Mouse (Mus musculus) ES-E14 (cell line): Measurements from ENCODE around the gene Cacng2. TPM values are rescaled to one million over a fixed set of nuclear protein-coding genes. Genes with fewer than 3 reads are reported as not detected.

Experiments used
- DNase-seq: peaks from one replicate; pipeline ENCODE4 v3.0.0-alpha.2; 2013; ENCODE audit warnings: low read depth, low spot score
- H3K27ac ChIP-seq: 2 replicates; pipeline ENCODE4 v1.5.1; 2012; ENCODE audit warnings: low read depth, mild to moderate bottlenecking, low read length, moderate library complexity, mixed read lengths; ENCODE audit not compliant: poor library complexity, insufficient read depth, severe bottlenecking
- H3K36me3 ChIP-seq: 2 replicates; pipeline ENCODE4 v1.6.1; 2012; ENCODE audit warnings: mild to moderate bottlenecking, low read length, moderate library complexity, mixed read lengths; ENCODE audit not compliant: control insufficient read depth, poor library complexity, insufficient read depth, severe bottlenecking
- H3K4me1 ChIP-seq, 2 experiments: fragments of 150-350 bp in 1 of 2; sonication (generic) in 1 of 2; 2 replicates each; pipeline ENCODE4 v1.6.1; 2012; ENCODE audit warnings: low read length in 2 of 2, mild to moderate bottlenecking in 1 of 2, mixed read lengths in 1 of 2; ENCODE audit not compliant: control insufficient read depth in 2 of 2, insufficient read depth in 2 of 2, poor library complexity in 1 of 2
- H3K4me3 ChIP-seq, 2 experiments: fragments of 150-350 bp in 1 of 2; sonication (generic) in 1 of 2; 2 replicates each; pipeline ENCODE4 v1.5.1; 2012; ENCODE audit warnings: low read length in 2 of 2, low read depth in 1 of 2, mild to moderate bottlenecking in 1 of 2, mixed read lengths in 1 of 2; ENCODE audit not compliant: insufficient read depth in 1 of 2, poor library complexity in 1 of 2, severe bottlenecking in 1 of 2
- H3K9ac ChIP-seq: 2 replicates; pipeline ENCODE4 v1.6.1; 2012; ENCODE audit warnings: low read depth, mild to moderate bottlenecking, low read length, mixed read lengths; ENCODE audit not compliant: poor library complexity, insufficient read depth, severe bottlenecking
- H3K9me3 ChIP-seq: fragments of 150-350 bp; sonication (generic); 2 replicates; pipeline ENCODE4 v1.6.1; 2012; ENCODE audit warnings: low read depth, mild to moderate bottlenecking, low read length; ENCODE audit not compliant: control insufficient read depth, insufficient read depth
- CHD2 ChIP-seq: IDR thresholded peaks from 2 replicates; pipeline ENCODE4 v1.6.1; 2014; ENCODE audit warnings: mild to moderate bottlenecking, low read depth, low read length, inconsistent platforms
- HCFC1 ChIP-seq: IDR thresholded peaks from 2 replicates; pipeline ENCODE4 v1.6.1; 2012; ENCODE audit warnings: low read length, inconsistent platforms, borderline replicate concordance; ENCODE audit not compliant: insufficient read depth
- MAFK ChIP-seq: IDR thresholded peaks from 2 replicates; pipeline ENCODE4 v1.6.1; 2014; ENCODE audit warnings: mild to moderate bottlenecking, low read depth, low read length, inconsistent platforms; ENCODE audit not compliant: insufficient read depth
- ZC3H11A ChIP-seq: IDR thresholded peaks from 2 replicates; pipeline ENCODE4 v1.6.1; 2012; ENCODE audit warnings: low read depth, mild to moderate bottlenecking, inconsistent platforms, low read length, borderline replicate concordance
- ZNF384 ChIP-seq: IDR thresholded peaks from 2 replicates; pipeline ENCODE4 v1.6.1; 2012; ENCODE audit warnings: low read depth, low read length, inconsistent platforms
- in situ Hi-C, 2 experiments: fragments of 600-800 bp; cut with MboI; formaldehyde crosslinking; loops; one replicate each; pipeline ENCODE4 v1.15.1; 2025; ENCODE audit warnings: low sequenced_read_pairs in 2 of 2, inconsistent platforms in 1 of 2; ENCODE audit not compliant: unreplicated experiment in 2 of 2
- total RNA-seq: library from RNA; depleted of rRNA; stranded (reverse); fragments of 300-350 nt; gene quantifications from 2 replicates; pipeline ENCODE4 v1.2.3, GENCODE M21; 2012

The Cacng2 gene
- total RNA-seq, 1 experiment = not detected

DNA sequence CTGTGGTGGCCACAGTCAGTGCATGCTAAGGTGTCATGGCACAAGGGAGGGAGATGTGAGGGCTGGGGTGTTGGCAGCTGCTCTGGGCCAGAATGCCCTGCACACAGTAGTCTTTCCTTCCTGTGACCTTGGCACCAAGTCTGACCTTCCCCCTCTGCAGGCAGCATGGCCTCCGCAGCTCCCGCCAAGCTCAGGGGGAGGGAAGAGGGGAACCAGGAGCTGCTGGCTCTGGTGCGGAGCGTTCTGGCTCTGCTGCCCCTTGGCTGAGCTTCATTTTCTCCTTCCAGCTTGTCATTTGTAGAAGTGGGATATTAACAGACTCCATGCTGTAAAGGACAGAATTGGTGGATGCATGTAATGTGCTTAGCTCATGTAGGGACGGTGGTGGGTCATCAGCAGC, 38.5 kb upstream of the Cacng2 start:
- TF ChIP-seq MAFK = no peak
- TF ChIP-seq HCFC1 = no peak
- TF ChIP-seq CHD2 = no peak
- TF ChIP-seq ZC3H11A = no peak
- TF ChIP-seq ZNF384 = no peak
- Histone ChIP-seq H3K27ac (no peak overlapping the region), H3K36me3 (peaks cover 3% of the 10 kb centered on the region; the same call in 1 of the 2 replicates), H3K4me3 (no peak overlapping the region), H3K4me1 (no peaks in the 10 kb centered on the region), H3K9ac (no peak overlapping the region), H3K9me3 (no peaks in the 10 kb centered on the region)
- no peak for DNase-seq
- in situ Hi-C loops = no loop called here

DNA sequence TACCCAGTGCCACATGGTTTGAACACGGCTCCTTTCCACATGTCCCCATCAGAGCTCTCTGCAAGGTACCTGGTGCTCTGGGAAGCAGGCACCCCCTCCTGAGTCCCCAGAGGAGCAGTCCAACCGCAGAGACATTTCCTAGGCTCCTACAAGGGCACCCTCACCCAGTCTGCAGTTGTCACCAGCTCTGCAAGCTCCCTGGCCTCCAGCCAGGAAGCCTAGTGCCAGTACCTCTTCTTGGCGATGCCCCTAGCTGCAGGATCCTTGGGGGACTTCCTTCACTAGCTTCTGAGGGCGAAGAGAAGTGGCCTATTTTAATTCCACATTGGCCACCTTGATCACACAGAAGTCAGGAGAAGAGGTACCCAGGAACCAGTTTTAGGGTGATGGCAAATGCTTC, 38.0 kb upstream of the Cacng2 start:
- no peak overlapping the region for H3K9ac ChIP-seq
- TF ChIP-seq ZNF384 (no peak), MAFK (no peak), CHD2 (no peak), ZC3H11A (no peak), HCFC1 (no peak)
- DNase-seq = no peak
- no peaks in the 10 kb centered on the region for H3K36me3 ChIP-seq
- in situ Hi-C loops = no loop called here
- no peaks in the 10 kb centered on the region for H3K9me3 ChIP-seq
- H3K4me3 ChIP-seq = no peak overlapping the region
- H3K4me1 ChIP-seq = no peaks in the 10 kb centered on the region
- no peak overlapping the region for H3K27ac ChIP-seq

DNA sequence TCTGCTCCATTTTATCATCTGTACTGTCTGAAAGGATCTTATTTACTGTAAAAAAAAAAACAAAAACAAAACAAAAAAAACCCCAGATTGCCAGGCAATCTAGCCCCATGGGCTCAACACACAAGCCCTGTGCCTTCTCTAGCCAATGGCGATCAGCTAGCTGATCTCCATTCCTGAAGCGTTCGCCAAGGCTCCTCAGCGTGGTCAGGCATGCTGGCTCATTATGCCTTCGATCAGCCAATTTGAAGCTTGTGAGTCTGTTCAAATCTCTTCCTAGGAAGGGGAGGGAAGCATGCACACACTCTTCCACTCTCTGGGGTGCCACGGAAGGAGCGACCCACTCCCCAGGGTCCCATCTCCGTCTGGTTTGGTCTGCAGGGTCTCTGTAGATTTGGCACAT, 37.5 kb upstream of the Cacng2 start:
- no peaks in the 10 kb centered on the region for H3K4me1 ChIP-seq
- in situ Hi-C loops = no loop called here

DNA sequence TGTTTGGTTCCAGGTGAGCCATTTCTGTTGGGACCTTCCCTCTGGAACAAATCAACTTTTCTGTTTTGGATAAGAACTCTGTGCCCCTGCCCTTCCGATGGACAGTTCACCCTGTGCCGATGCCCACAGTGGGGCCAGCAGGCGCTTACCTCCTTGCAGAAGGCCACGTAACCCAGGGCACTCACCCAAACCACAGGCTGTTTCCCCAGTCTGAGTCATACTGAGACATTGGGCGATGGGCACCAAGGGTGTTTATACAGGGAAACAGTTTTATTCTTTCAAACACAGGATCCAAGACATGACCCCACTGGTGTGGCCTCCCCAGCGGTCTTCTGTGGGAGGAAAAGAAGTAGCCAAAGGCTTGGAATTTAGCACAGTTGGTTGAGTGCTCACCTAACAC, 35.6 kb upstream of the Cacng2 start:
- H3K36me3 ChIP-seq = no peaks in the 10 kb centered on the region
- no peaks in the 10 kb centered on the region for H3K4me1 ChIP-seq
- H3K9ac ChIP-seq = no peak overlapping the region
- no peak for DNase-seq
- H3K27ac ChIP-seq = no peak overlapping the region
- H3K4me3 ChIP-seq = no peak overlapping the region
- no peaks in the 10 kb centered on the region for H3K9me3 ChIP-seq
- in situ Hi-C loops = no loop called here
- TF ChIP-seq ZNF384 (no peak), CHD2 (no peak), HCFC1 (no peak), MAFK (no peak), ZC3H11A (no peak)

More for the DNA sequence above, 37.5 kb upstream of the Cacng2 start:
- Histone ChIP-seq H3K36me3 (no peaks in the 10 kb centered on the region), H3K9me3 (no peaks in the 10 kb centered on the region), H3K27ac (no peak overlapping the region), H3K4me3 (no peak overlapping the region), H3K9ac (no peak overlapping the region)
- DNase-seq = no peak
- TF ChIP-seq CHD2 (no peak), HCFC1 (no peak), ZC3H11A (no peak), ZNF384 (no peak), MAFK (no peak)
